Mouse (Mus musculus): ENCODE measurements at regions not wholly inside any gene's neighbourhood (a gene's known extent, or its start where the extent isn't known, plus 50 kb on each side); places are given as distances from the start of the nearest gene placed in this dataset.

GRCm38 (mm10) chr8:12134200-12134599 lies 144.4 kb upstream of the A230072I06Rik start:
- no peak overlapping the region for H3K9ac ChIP-seq (replicated peaks; ENCODE audit: low read depth, low read length)
- no peaks in the 10 kb centered on the region for H3K9me3 ChIP-seq (ENCODE audit: control insufficient read depth, low read length)
- H3K27ac ChIP-seq (ENCODE audit: low read length), result no peak overlapping the region
- 68% methylated on average over 1 of the region's 1 CpGs for WGBS
- ATAC-seq, result no peak
- H3K4me1 ChIP-seq (replicated peaks; ENCODE audit: control insufficient read depth, insufficient read depth, low read length), result peaks cover 33% of the 10 kb centered on the region
- no peak overlapping the region for H3K4me3 ChIP-seq (replicated peaks; ENCODE audit: low read length)
- H3K4me2 ChIP-seq (ENCODE audit: low read length), result no peak overlapping the region
- peaks cover 25% of the 10 kb centered on the region for H3K27me3 ChIP-seq (replicated peaks; ENCODE audit: control insufficient read depth, insufficient read depth, low read length)
- no peaks in the 10 kb centered on the region for H3K36me3 ChIP-seq (ENCODE audit: control insufficient read depth, insufficient read depth)

DNA sequence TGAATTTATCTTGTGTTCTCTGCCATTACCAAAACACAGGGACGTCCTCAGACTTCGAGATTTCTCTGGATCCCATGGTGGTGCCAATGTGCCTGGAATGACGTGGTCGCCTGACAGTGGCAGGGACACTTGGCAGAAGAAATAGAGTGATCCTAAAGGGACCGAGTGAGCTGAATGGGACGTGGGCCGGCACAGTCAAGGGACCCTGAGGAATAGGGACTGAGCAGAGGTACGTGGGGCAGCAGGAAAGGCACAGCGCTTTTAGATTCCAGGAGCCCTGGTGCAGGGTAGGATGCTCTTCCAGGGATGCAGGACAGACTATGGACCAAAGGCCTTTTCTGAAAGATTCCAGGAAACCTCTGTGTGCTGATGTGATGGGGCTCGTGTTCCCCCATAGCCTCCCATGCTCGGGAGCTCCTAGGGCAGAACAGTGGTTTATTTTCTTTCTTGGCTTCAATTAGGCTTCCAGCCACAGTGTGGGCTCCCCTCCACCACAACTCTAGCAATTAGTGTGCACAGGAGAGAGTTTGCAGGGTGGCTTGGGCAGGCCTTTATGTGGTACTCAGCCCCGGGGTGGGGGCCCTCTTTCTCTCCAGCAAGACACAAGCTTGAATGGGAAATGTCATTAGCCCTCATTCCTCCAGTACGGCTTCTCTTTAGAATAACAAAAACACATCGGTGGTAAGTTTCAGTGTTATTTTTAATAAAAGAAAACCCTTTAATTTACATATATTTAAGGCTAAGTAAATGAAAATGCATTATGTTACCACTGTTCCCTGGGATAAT lies 143.0 kb upstream of the A230072I06Rik start:
- Histone ChIP-seq H3K27me3 (replicated peaks; ENCODE audit: control insufficient read depth, insufficient read depth, low read length) (peaks cover 29% of the 10 kb centered on the region), H3K4me2 (ENCODE audit: low read length) (no peak overlapping the region)

GRCm38 (mm10) chr8:12136178-12136455 lies 142.5 kb upstream of the A230072I06Rik start:
- Histone ChIP-seq H3K36me3 (ENCODE audit: control insufficient read depth, insufficient read depth) (no peaks in the 10 kb centered on the region), H3K4me3 (replicated peaks; ENCODE audit: low read length) (no peak overlapping the region), H3K27me3 (replicated peaks; ENCODE audit: control insufficient read depth, insufficient read depth, low read length) (peaks cover 30% of the 10 kb centered on the region), H3K4me2 (ENCODE audit: low read length) (no peak overlapping the region), H3K27ac (ENCODE audit: low read length) (peak overlapping the region; percentile 67), H3K9me3 (ENCODE audit: control insufficient read depth, low read length) (no peaks in the 10 kb centered on the region), H3K4me1 (replicated peaks; ENCODE audit: control insufficient read depth, insufficient read depth, low read length) (peaks cover 35% of the 10 kb centered on the region), H3K9ac (replicated peaks; ENCODE audit: low read depth, low read length) (no peak overlapping the region)
- WGBS, result 5% methylated on average over 5 of the region's 5 CpGs
- peak; percentile 86 for ATAC-seq

More for the DNA sequence above, 143.0 kb upstream of the A230072I06Rik start:
- Histone ChIP-seq H3K9ac (replicated peaks; ENCODE audit: low read depth, low read length) (no peak overlapping the region), H3K36me3 (ENCODE audit: control insufficient read depth, insufficient read depth) (no peaks in the 10 kb centered on the region), H3K4me1 (replicated peaks; ENCODE audit: control insufficient read depth, insufficient read depth, low read length) (peaks cover 35% of the 10 kb centered on the region), H3K9me3 (ENCODE audit: control insufficient read depth, low read length) (no peaks in the 10 kb centered on the region), H3K27ac (ENCODE audit: low read length) (peak overlapping the region; percentile 67), H3K4me3 (replicated peaks; ENCODE audit: low read length) (no peak overlapping the region)
- WGBS, result 12% methylated on average over 14 of the region's 14 CpGs
- ATAC-seq, result peak; percentile 93

- no peak overlapping the region for H3K27ac ChIP-seq (ENCODE audit: low read length)
- no peak overlapping the region for H3K4me2 ChIP-seq (ENCODE audit: low read length)
- ATAC-seq, result no peak
- WGBS, result 26% methylated on average over 3 of the region's 3 CpGs
- H3K4me1 ChIP-seq (replicated peaks; ENCODE audit: control insufficient read depth, insufficient read depth, low read length), result peaks cover 35% of the 10 kb centered on the region
- no peaks in the 10 kb centered on the region for H3K9me3 ChIP-seq (ENCODE audit: control insufficient read depth, low read length)
- no peaks in the 10 kb centered on the region for H3K36me3 ChIP-seq (ENCODE audit: control insufficient read depth, insufficient read depth)
- peaks cover 30% of the 10 kb centered on the region for H3K27me3 ChIP-seq (replicated peaks; ENCODE audit: control insufficient read depth, insufficient read depth, low read length)
- H3K4me3 ChIP-seq (replicated peaks; ENCODE audit: low read length), result no peak overlapping the region
- no peak overlapping the region for H3K9ac ChIP-seq (replicated peaks; ENCODE audit: low read depth, low read length)
Measured at GRCm38 (mm10) chr8:12137496-12137895, 141.1 kb upstream of the A230072I06Rik start.

- peak; percentile 49 for ATAC-seq
- H3K36me3 ChIP-seq (ENCODE audit: control insufficient read depth, insufficient read depth), result no peaks in the 10 kb centered on the region
Measured at GRCm38 (mm10) chr8:12137913-12138312, 140.7 kb upstream of the A230072I06Rik start.

DNA sequence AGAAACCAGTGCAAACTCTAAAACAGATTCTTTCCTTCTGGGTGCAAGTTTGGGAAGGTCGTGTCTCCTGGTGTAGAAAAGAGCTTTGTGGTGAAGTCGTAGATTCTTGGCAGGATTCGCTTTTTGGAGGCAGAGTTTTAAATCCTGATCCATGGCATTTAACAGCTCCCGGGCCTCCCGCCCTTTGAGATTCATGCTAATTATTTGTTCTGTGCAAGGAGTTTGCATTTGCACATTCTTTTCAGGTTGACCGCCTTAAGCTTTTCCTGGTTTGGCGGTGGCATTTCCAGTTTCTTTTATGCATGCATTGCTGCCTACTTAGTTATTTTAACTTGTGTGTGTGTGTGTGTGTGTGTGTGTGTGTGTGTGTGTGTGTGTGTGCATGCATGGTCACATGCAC lies 126.9 kb upstream of the A230072I06Rik start:
- 0 out of 2 replicates have a peak, but pooled peaks cover 3% of the 10 kb centered on the region for H3K27me3 ChIP-seq (replicated peaks; ENCODE audit: control insufficient read depth, insufficient read depth, low read length)
- 7% methylated on average over 7 of the region's 7 CpGs for WGBS
- H3K9ac ChIP-seq (replicated peaks; ENCODE audit: low read depth, low read length), result no peak overlapping the region
- H3K4me1 ChIP-seq (replicated peaks; ENCODE audit: control insufficient read depth, insufficient read depth, low read length), result peaks cover 12% of the 10 kb centered on the region
- H3K4me2 ChIP-seq (ENCODE audit: low read length), result no peak overlapping the region
- 0 out of 2 replicates have a peak overlapping the region, but pooled peaks have one; percentile 37 for H3K27ac ChIP-seq (ENCODE audit: low read length)
- H3K4me3 ChIP-seq (replicated peaks; ENCODE audit: low read length), result no peak overlapping the region
- peak; percentile 45; the same call in 1 of the 2 replicates for ATAC-seq
- no peaks in the 10 kb centered on the region for H3K9me3 ChIP-seq (ENCODE audit: control insufficient read depth, low read length)
- no peaks in the 10 kb centered on the region for H3K36me3 ChIP-seq (ENCODE audit: control insufficient read depth, insufficient read depth)

More at GRCm38 (mm10) chr8:12137913-12138312, 140.7 kb upstream of the A230072I06Rik start:
- Histone ChIP-seq H3K27me3 (replicated peaks; ENCODE audit: control insufficient read depth, insufficient read depth, low read length) (peaks cover 30% of the 10 kb centered on the region), H3K27ac (ENCODE audit: low read length) (no peak overlapping the region), H3K4me3 (replicated peaks; ENCODE audit: low read length) (no peak overlapping the region), H3K4me1 (replicated peaks; ENCODE audit: control insufficient read depth, insufficient read depth, low read length) (peaks cover 35% of the 10 kb centered on the region), H3K4me2 (ENCODE audit: low read length) (no peak overlapping the region), H3K9ac (replicated peaks; ENCODE audit: low read depth, low read length) (no peak overlapping the region), H3K9me3 (ENCODE audit: control insufficient read depth, low read length) (no peaks in the 10 kb centered on the region)
- 26% methylated on average over 8 of the region's 8 CpGs for WGBS

- 84% methylated on average over 9 of the region's 9 CpGs for whole genome bisulfite sequencing
- no peak overlapping the region for H3K4me3 ChIP-seq (replicated peaks; ENCODE audit: low read length)
- H3K27me3 ChIP-seq (replicated peaks; ENCODE audit: control insufficient read depth, insufficient read depth, low read length), result 0 out of 2 replicates have a peak, but pooled peaks cover 3% of the 10 kb centered on the region
- no peak overlapping the region for H3K27ac ChIP-seq (ENCODE audit: low read length)
- H3K36me3 ChIP-seq (ENCODE audit: control insufficient read depth, insufficient read depth), result no peaks in the 10 kb centered on the region
- H3K9ac ChIP-seq (replicated peaks; ENCODE audit: low read depth, low read length), result no peak overlapping the region
- H3K9me3 ChIP-seq (ENCODE audit: control insufficient read depth, low read length), result no peaks in the 10 kb centered on the region
- ATAC-seq, result no peak
- peaks cover 12% of the 10 kb centered on the region for H3K4me1 ChIP-seq (replicated peaks; ENCODE audit: control insufficient read depth, insufficient read depth, low read length)
- no peak overlapping the region for H3K4me2 ChIP-seq (ENCODE audit: low read length)
Measured at GRCm38 (mm10) chr8:12152825-12153224, 125.8 kb upstream of the A230072I06Rik start.

DNA sequence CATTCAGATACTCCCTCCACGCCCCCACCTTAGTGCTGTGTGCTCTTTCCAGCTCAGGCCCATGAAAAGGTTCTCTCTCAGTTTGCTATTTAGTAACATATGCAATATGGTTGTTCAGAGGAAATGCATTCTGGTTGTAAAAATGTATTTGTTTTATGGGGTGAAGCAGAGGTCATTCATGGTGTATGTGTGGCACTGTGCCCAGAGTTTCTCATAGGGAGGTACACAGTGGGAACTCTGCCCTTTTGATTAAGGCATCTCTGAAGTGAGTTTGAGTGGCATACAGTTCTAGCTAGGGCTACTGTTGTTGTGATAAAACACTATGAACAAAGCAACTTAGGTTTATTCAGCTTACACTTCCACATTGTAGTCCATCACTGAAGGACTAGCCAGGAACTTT lies 121.7 kb upstream of the A230072I06Rik start:
- H3K9ac ChIP-seq (replicated peaks; ENCODE audit: low read depth, low read length), result no peak overlapping the region
- WGBS, result 82% methylated on average over 1 of the region's 1 CpGs
- ATAC-seq, result no peak

GRCm38 (mm10) chr8:12158188-12158587 lies 120.4 kb upstream of the A230072I06Rik start:
- WGBS, result 92% methylated on average over 9 of the region's 9 CpGs
- no peak overlapping the region for H3K9ac ChIP-seq (replicated peaks; ENCODE audit: low read depth, low read length)
- H3K27me3 ChIP-seq (replicated peaks; ENCODE audit: control insufficient read depth, insufficient read depth, low read length), result no peaks in the 10 kb centered on the region
- H3K4me2 ChIP-seq (ENCODE audit: low read length), result no peak overlapping the region
- H3K36me3 ChIP-seq (ENCODE audit: control insufficient read depth, insufficient read depth), result no peaks in the 10 kb centered on the region
- no peak overlapping the region for H3K4me3 ChIP-seq (replicated peaks; ENCODE audit: low read length)
- H3K27ac ChIP-seq (ENCODE audit: low read length), result no peak overlapping the region
- no peak for ATAC-seq
- H3K4me1 ChIP-seq (replicated peaks; ENCODE audit: control insufficient read depth, insufficient read depth, low read length), result peaks cover 7% of the 10 kb centered on the region
- H3K9me3 ChIP-seq (ENCODE audit: control insufficient read depth, low read length), result no peaks in the 10 kb centered on the region

More for the DNA sequence above, 121.7 kb upstream of the A230072I06Rik start:
- Histone ChIP-seq H3K4me1 (replicated peaks; ENCODE audit: control insufficient read depth, insufficient read depth, low read length) (peaks cover 9% of the 10 kb centered on the region), H3K4me3 (replicated peaks; ENCODE audit: low read length) (no peak overlapping the region), H3K36me3 (ENCODE audit: control insufficient read depth, insufficient read depth) (no peaks in the 10 kb centered on the region), H3K27ac (ENCODE audit: low read length) (no peak overlapping the region), H3K9me3 (ENCODE audit: control insufficient read depth, low read length) (no peaks in the 10 kb centered on the region), H3K27me3 (replicated peaks; ENCODE audit: control insufficient read depth, insufficient read depth, low read length) (0 out of 2 replicates have a peak, but pooled peaks cover 3% of the 10 kb centered on the region), H3K4me2 (ENCODE audit: low read length) (no peak overlapping the region)
